Mouse (Mus musculus): ENCODE data around the gene Iqca. TPM values are rescaled to one million over a fixed set of nuclear protein-coding genes. Genes with fewer than 3 reads are reported as not detected.

Iqca gene
- not detected for polyA plus RNA-seq (2014; fragmentation: Illumina TruSeq; extraction: RNeasy Lipid Tissue Mini Kit (QIAGEN cat#74804); ENCODE audit: low read depth, low replicate concordance)

GRCm38 (mm10) chr1:90153099-90153744 is at the start of gene Iqca:
TSS of gene Iqca (minus strand) at chr1:90153401.

GRCm38 (mm10) chr1:90014446-90014845 is 138.8 kb downstream of the Iqca start, which contains the start of gene Asb18:
TSS of gene Asb18 (minus strand) at chr1:90014666.

Other genes with a start within 250 kb of the Iqca start
- gene Gbx2, start 222.2 kb downstream of the Iqca start, polyA plus RNA-seq (2014; fragmentation: Illumina TruSeq; extraction: RNeasy Lipid Tissue Mini Kit (QIAGEN cat#74804); ENCODE audit: low read depth, low replicate concordance), result not detected
- gene Asb18, start 138.7 kb downstream of the Iqca start, polyA plus RNA-seq (2014; fragmentation: Illumina TruSeq; extraction: RNeasy Lipid Tissue Mini Kit (QIAGEN cat#74804); ENCODE audit: low read depth, low replicate concordance), result not detected
- gene Ackr3, start 50.6 kb upstream of the Iqca start, polyA plus RNA-seq (2014; fragmentation: Illumina TruSeq; extraction: RNeasy Lipid Tissue Mini Kit (QIAGEN cat#74804); ENCODE audit: low read depth, low replicate concordance), result 6.5 TPM

All from sigmoid colon, adult 10 weeks (tissue).